Mouse (Mus musculus) CH12.LX (cell line): Measurements from ENCODE around the gene Fbl. TPM values are rescaled to one million over a fixed set of nuclear protein-coding genes. Genes with fewer than 3 reads are reported as not detected.

ENCODE experiments used
- DNase-seq: peaks from one replicate; pipeline ENCODE4 v3.0.0-alpha.2; 2013; ENCODE audit errors: extremely low read depth
- H3K27ac ChIP-seq: 2 replicates; pipeline ENCODE4 v1.5.1; 2012; ENCODE audit warnings: low read depth, mild to moderate bottlenecking, control low read depth, moderate library complexity; ENCODE audit not compliant: insufficient read depth
- H3K27me3 ChIP-seq: replicated peaks from 2 replicates; pipeline ENCODE3; 2012; ENCODE audit warnings: inconsistent platforms
- H3K36me3 ChIP-seq, 2 experiments: replicated peaks in 1 of 2; 2 replicates each; pipeline versions ENCODE3 to v1.6.1; 2012; ENCODE audit warnings: inconsistent platforms in 1 of 2, low read length in 1 of 2, mild to moderate bottlenecking in 1 of 2, mixed read lengths in 1 of 2, moderate library complexity in 1 of 2; ENCODE audit not compliant: control insufficient read depth in 1 of 2, insufficient read depth in 1 of 2
- H3K4me1 ChIP-seq, 2 experiments: 2 replicates each; pipeline ENCODE4 v1.6.1; 2012; ENCODE audit warnings: inconsistent platforms in 1 of 2, moderate library complexity in 1 of 2; ENCODE audit not compliant: insufficient read depth in 2 of 2, control insufficient read depth in 1 of 2
- H3K4me2 ChIP-seq: 2 replicates; pipeline ENCODE4 v1.6.1; 2012; ENCODE audit warnings: low read depth, mild to moderate bottlenecking, control low read depth; ENCODE audit not compliant: poor library complexity, insufficient read depth, severe bottlenecking
- H3K4me3 ChIP-seq, 3 experiments: fragments of 150-350 bp in 1 of 3; sonication (generic) in 1 of 3; replicated peaks in 1 of 3; 2 replicates each; pipeline versions ENCODE3 to v1.5.1; 2011 to 2012; ENCODE audit warnings: low read depth in 2 of 3, low read length in 2 of 3, mild to moderate bottlenecking in 2 of 3, moderate library complexity in 2 of 3, control low read depth in 1 of 3, improper control_type of control experiment in 1 of 3, inconsistent platforms in 1 of 3, mixed read lengths in 1 of 3; ENCODE audit not compliant: poor library complexity in 1 of 3
- H3K79me2 ChIP-seq: replicated peaks from 2 replicates; pipeline ENCODE4 v1.6.1; 2012; ENCODE audit warnings: mild to moderate bottlenecking, moderate library complexity; ENCODE audit not compliant: control insufficient read depth, poor library complexity, insufficient read depth, severe bottlenecking; ENCODE audit errors: extremely low read depth
- H3K9ac ChIP-seq: 2 replicates; pipeline ENCODE4 v1.6.1; 2012; ENCODE audit warnings: low read depth, mild to moderate bottlenecking, control low read depth, moderate library complexity; ENCODE audit not compliant: insufficient read depth
- H3K9me3 ChIP-seq: replicated peaks from 2 replicates; pipeline ENCODE3; 2012; ENCODE audit warnings: low read length, inconsistent platforms, mixed read lengths
- BHLHE40 ChIP-seq: IDR thresholded peaks from 2 replicates; pipeline ENCODE4 v1.6.1; 2011; ENCODE audit warnings: mild to moderate bottlenecking, low read depth, low read length, improper control_type of control experiment
- CHD1 ChIP-seq: IDR thresholded peaks from 2 replicates; pipeline ENCODE4 v1.6.1; 2012; ENCODE audit warnings: low read depth, low read length, improper control_type of control experiment, inconsistent platforms
- CHD2 ChIP-seq: IDR thresholded peaks from 2 replicates; pipeline ENCODE4 v1.6.1; 2011; ENCODE audit warnings: low read length, improper control_type of control experiment
- CTCF ChIP-seq, 2 experiments: IDR thresholded peaks in 1 of 2; conservative IDR thresholded peaks in 1 of 2; 2 replicates each; pipeline ENCODE4 v1.5.1; 2011 to 2012; ENCODE audit warnings: low read depth in 2 of 2, low read length in 2 of 2, improper control_type of control experiment in 1 of 2, inconsistent platforms in 1 of 2, mild to moderate bottlenecking in 1 of 2, moderate library complexity in 1 of 2
- ELF1 ChIP-seq: IDR thresholded peaks from 2 replicates; pipeline ENCODE4 v1.6.1; 2014; ENCODE audit warnings: low read depth, mild to moderate bottlenecking, inconsistent platforms, low read length, improper control_type of control experiment
- EP300 ChIP-seq: IDR thresholded peaks from 2 replicates; pipeline ENCODE4 v1.6.1; 2011; ENCODE audit warnings: low read length, improper control_type of control experiment
- ETS1 ChIP-seq: conservative IDR thresholded peaks from 2 replicates; pipeline ENCODE4 v1.6.1; 2012; ENCODE audit warnings: low read depth, mild to moderate bottlenecking, inconsistent platforms, low read length, improper control_type of control experiment, moderate library complexity
- GABPA ChIP-seq: IDR thresholded peaks from 2 replicates; pipeline ENCODE4 v1.6.1; 2012; ENCODE audit warnings: low read depth, low read length, improper control_type of control experiment, inconsistent platforms; ENCODE audit not compliant: insufficient replicate concordance
- HCFC1 ChIP-seq: IDR thresholded peaks from 2 replicates; pipeline ENCODE4 v1.6.1; 2012; ENCODE audit warnings: low read depth, mild to moderate bottlenecking, inconsistent platforms, low read length, improper control_type of control experiment
- IRF4 ChIP-seq: IDR thresholded peaks from 2 replicates; pipeline ENCODE4 v1.6.1; 2014; ENCODE audit warnings: low read depth, mild to moderate bottlenecking, inconsistent platforms, low read length, improper control_type of control experiment
- JUND ChIP-seq: conservative IDR thresholded peaks from 2 replicates; pipeline ENCODE4 v1.6.1; 2011; ENCODE audit warnings: low read depth, low read length, improper control_type of control experiment
- KAT2A ChIP-seq: IDR thresholded peaks from 2 replicates; pipeline ENCODE4 v1.6.1; 2012; ENCODE audit warnings: low read length, improper control_type of control experiment, inconsistent platforms; ENCODE audit not compliant: insufficient replicate concordance
- MAFK ChIP-seq: IDR thresholded peaks from 2 replicates; pipeline ENCODE4 v1.6.1; 2011; ENCODE audit warnings: low read length, improper control_type of control experiment; ENCODE audit not compliant: insufficient replicate concordance
- MAX ChIP-seq: IDR thresholded peaks from 2 replicates; pipeline ENCODE4 v1.6.1; 2011; ENCODE audit warnings: low read length, improper control_type of control experiment
- MAZ ChIP-seq: IDR thresholded peaks from 2 replicates; pipeline ENCODE4 v1.6.1; 2012; ENCODE audit warnings: low read depth, mild to moderate bottlenecking, inconsistent platforms, low read length, improper control_type of control experiment, moderate library complexity
- MEF2A ChIP-seq: IDR thresholded peaks from 2 replicates; pipeline ENCODE4 v1.6.1; 2014; ENCODE audit warnings: low read depth, mild to moderate bottlenecking, inconsistent platforms, low read length, improper control_type of control experiment, borderline replicate concordance
- MYC ChIP-seq: IDR thresholded peaks from 2 replicates; pipeline ENCODE4 v1.6.1; 2011; ENCODE audit warnings: low read depth, mild to moderate bottlenecking, improper control_type of control experiment, low read length
- NELFE ChIP-seq: IDR thresholded peaks from 2 replicates; pipeline ENCODE4 v1.6.1; 2011; ENCODE audit warnings: low read depth, low read length, improper control_type of control experiment
- NRF1 ChIP-seq: IDR thresholded peaks from 2 replicates; pipeline ENCODE4 v1.6.1; 2014; ENCODE audit warnings: low read depth, mild to moderate bottlenecking, inconsistent platforms, low read length, improper control_type of control experiment, moderate library complexity
- POLR2A ChIP-seq: IDR thresholded peaks from 2 replicates; pipeline ENCODE4 v1.6.1; 2011; ENCODE audit warnings: low read depth, mild to moderate bottlenecking, improper control_type of control experiment, low read length
- POLR2AphosphoS2 ChIP-seq: IDR thresholded peaks from 2 replicates; pipeline ENCODE4 v1.6.1; 2011; ENCODE audit warnings: low read depth, low read length, improper control_type of control experiment
- RAD21 ChIP-seq: IDR thresholded peaks from 2 replicates; pipeline ENCODE4 v1.6.1; 2011; ENCODE audit warnings: low read depth, mild to moderate bottlenecking, low read length, improper control_type of control experiment, moderate library complexity
- RCOR1 ChIP-seq: conservative IDR thresholded peaks from 2 replicates; pipeline ENCODE4 v1.6.1; 2012; ENCODE audit warnings: low read depth, mild to moderate bottlenecking, inconsistent platforms, low read length, improper control_type of control experiment
- TBP ChIP-seq: conservative IDR thresholded peaks from 2 replicates; pipeline ENCODE4 v1.6.1; 2011; ENCODE audit warnings: low read depth, low read length, improper control_type of control experiment
- TCF12 ChIP-seq: IDR thresholded peaks from 2 replicates; pipeline ENCODE4 v1.6.1; 2014; ENCODE audit warnings: low read depth, mild to moderate bottlenecking, inconsistent platforms, low read length, improper control_type of control experiment
- UBTF ChIP-seq: IDR thresholded peaks from 2 replicates; pipeline ENCODE4 v1.6.1; 2012; ENCODE audit warnings: low read depth, mild to moderate bottlenecking, inconsistent platforms, low read length, improper control_type of control experiment, moderate library complexity
- USF1 ChIP-seq: IDR thresholded peaks from 2 replicates; pipeline ENCODE4 v1.6.1; 2014; ENCODE audit warnings: low read depth, mild to moderate bottlenecking, inconsistent platforms, low read length, improper control_type of control experiment
- ZC3H11A ChIP-seq: IDR thresholded peaks from 2 replicates; pipeline ENCODE4 v1.6.1; 2012; ENCODE audit warnings: low read depth, mild to moderate bottlenecking, inconsistent platforms, low read length, improper control_type of control experiment
- ZKSCAN1 ChIP-seq: IDR thresholded peaks from 2 replicates; pipeline ENCODE4 v1.6.1; 2012; ENCODE audit warnings: low read depth, inconsistent platforms, low read length, improper control_type of control experiment, borderline replicate concordance
- dilution Hi-C: fragments of 300-500 bp; cut with MboI; formaldehyde crosslinking; loops from 2 replicates; pipeline ENCODE4 v1.14.3; 2020; ENCODE audit warnings: low sequenced_read_pairs; ENCODE audit not compliant: extremely low pct_unique_long_range_greater_than_20kb, extremely low pct_ligation_motif_present
- in situ Hi-C: fragments of 300-500 bp; cut with MboI; formaldehyde crosslinking; loops from 3 replicates; pipeline ENCODE4 v1.14.3; 2019; ENCODE audit warnings: low sequenced_read_pairs, low pct_ligation_motif_present, low pct_unique_long_range_greater_than_20kb, mixed read lengths
- polyA plus RNA-seq: library from polyadenylated mRNA; unstranded; fragments of >175 nt; gene quantifications from 2 replicates; pipeline ENCODE4 v1.2.1, GENCODE M21; 2012; ENCODE audit warnings: low read depth; ENCODE audit not compliant: insufficient read length
- total RNA-seq, 2 experiments: library from RNA; depleted of rRNA; stranded (reverse); fragments of 300-350 nt in 1 of 2; fragments of >200 nt in 1 of 2; gene quantifications; 2 replicates each; pipeline ENCODE4 v1.2.3; 2012 to 2014

Fbl gene
- total and polyA plus RNA-seq, 3 experiments = 151 to 426 (median 180) TPM

GRCm38 (mm10) chr7:28208396-28208987 is 39.0 kb downstream of the Fbl start:
- Histone ChIP-seq H3K79me2 (no peaks in the 10 kb centered on the region), H3K4me1 (no peaks in the 10 kb centered on the region), H3K36me3 (no peaks in the 10 kb centered on the region), H3K4me2 (peak overlapping the region; percentile 90), H3K27ac (no peak overlapping the region)
- peak; percentile 7 for DNase-seq
- in situ Hi-C loops = no loop called here
- TF ChIP-seq UBTF (no peak), RCOR1 (no peak), MYC (no peak), KAT2A (no peak), NELFE (no peak), IRF4 (no peak), ZC3H11A (no peak), MEF2A (no peak), GABPA (no peak), HCFC1 (no peak), MAX (no peak)
- TF ChIP-seq, all 38 proteins: peak for 0
- Histone ChIP-seq H3K9ac (peak overlapping the region; percentile 82; the same call in 1 of the 2 replicates), H3K9me3 (peaks cover 3% of the 10 kb centered on the region), H3K27me3 (no peaks in the 10 kb centered on the region), H3K4me3 (peak overlapping the region; percentile 12 to 59 (median 37))
- dilution Hi-C loops = no loop called here

GRCm38 (mm10) chr7:28208988-28209508 is 39.5 kb downstream of the Fbl start:
- H3K9ac ChIP-seq = peak overlapping the region; percentile 82; the same call in 1 of the 2 replicates
- no peaks in the 10 kb centered on the region for H3K27me3 ChIP-seq
- in situ Hi-C loops = no loop called here
- no peak overlapping the region for H3K27ac ChIP-seq
- peak; percentile 88 for DNase-seq
- no peaks in the 10 kb centered on the region for H3K4me1 ChIP-seq
- dilution Hi-C loops = no loop called here
- H3K79me2 ChIP-seq = no peaks in the 10 kb centered on the region
- no peaks in the 10 kb centered on the region for H3K36me3 ChIP-seq
- H3K4me2 ChIP-seq = peak overlapping the region; percentile 90
- H3K4me3 ChIP-seq = peak overlapping the region; percentile 12 to 59 (median 37)
- H3K9me3 ChIP-seq = no peaks in the 10 kb centered on the region
- TF ChIP-seq NRF1 = peak; percentile 91
- TF ChIP-seq IRF4 = peak; percentile 34
- 0 out of 2 replicates have a peak, but pooled peaks have one; percentile 51 for TF ChIP-seq TCF12
- TF ChIP-seq ETS1 = no peak; the same call in 1 of the 2 replicates
- no peak for TF ChIP-seq POLR2AphosphoS2
- TF ChIP-seq MAX = peak; percentile 97
- 0 out of 2 replicates have a peak, but pooled peaks have one; percentile 18 for TF ChIP-seq KAT2A
- TF ChIP-seq USF1 = peak; percentile 82
- TF ChIP-seq MYC = peak; percentile 92
- no peak for TF ChIP-seq RCOR1
- no peak for TF ChIP-seq CHD2
- TF ChIP-seq HCFC1 = peak; percentile 6; the same call in 1 of the 2 replicates
- no peak for TF ChIP-seq RAD21
- TF ChIP-seq MAFK = no peak
- 0 out of 2 replicates have a peak, but pooled peaks have one; percentile 32 for TF ChIP-seq CHD1
- TF ChIP-seq BHLHE40 = peak; percentile 52
- TF ChIP-seq JUND = peak; percentile 39; the same call in 1 of the 2 replicates
- no peak for TF ChIP-seq CTCF (conservative IDR thresholded peaks at IDR 0.05 in 1 of 2, IDR thresholded peaks at IDR 0.05 in 1 of 2; ENCODE audit: low read depth in 2 of 2, low read length in 2 of 2)
- peak; percentile 33; the same call in 1 of the 2 replicates for TF ChIP-seq ELF1
- no peak for TF ChIP-seq ZKSCAN1
- TF ChIP-seq MAZ = no peak
- TF ChIP-seq MEF2A = 0 out of 2 replicates have a peak, but pooled peaks have one; percentile 20
- TF ChIP-seq TBP = peak; percentile 72
- TF ChIP-seq NELFE = peak; percentile 39; the same call in 1 of the 2 replicates
- TF ChIP-seq EP300 = 0 out of 2 replicates have a peak, but pooled peaks have one; percentile 34
- TF ChIP-seq ZC3H11A = no peak
- peak; percentile 74 for TF ChIP-seq POLR2A
